Mouse (Mus musculus) kidney, adult 2 months (tissue): ENCODE results near the gene Ube2g2. TPM values are rescaled to one million over a fixed set of nuclear protein-coding genes. Genes with fewer than 3 reads are reported as not detected.

Experiments
- DNase-seq: peaks from one replicate; pipeline ENCODE4 v3.0.0; 2021
- H3K27ac ChIP-seq: fragments of 200-500 bp; 2 replicates; pipeline ENCODE4 v1.5.1; 2012; ENCODE audit warnings: low read depth, low read length, control low read depth, inconsistent platforms; ENCODE audit not compliant: insufficient read depth
- H3K27me3 ChIP-seq: fragments of 200-500 bp; replicated peaks from 2 replicates; pipeline ENCODE4 v1.6.1; 2012; ENCODE audit warnings: mild to moderate bottlenecking, moderate library complexity, low read length, inconsistent platforms; ENCODE audit not compliant: control insufficient read depth, insufficient read depth
- H3K36me3 ChIP-seq: fragments of 200-500 bp; 2 replicates; pipeline ENCODE4 v1.6.1; 2012; ENCODE audit warnings: mild to moderate bottlenecking, moderate library complexity, low read length, inconsistent platforms; ENCODE audit not compliant: control insufficient read depth, insufficient read depth
- H3K4me1 ChIP-seq: fragments of 200-500 bp; 2 replicates; pipeline ENCODE4 v1.6.1; 2011; ENCODE audit warnings: low read length; ENCODE audit not compliant: control insufficient read depth, insufficient read depth
- H3K4me3 ChIP-seq: fragments of 200-500 bp; 2 replicates; pipeline ENCODE4 v1.5.1; 2011; ENCODE audit warnings: mild to moderate bottlenecking, low read depth, low read length, control low read depth; ENCODE audit not compliant: insufficient read depth
- CTCF ChIP-seq: fragments of 200-500 bp; conservative IDR thresholded peaks from 2 replicates; pipeline ENCODE4 v1.5.1; 2011; ENCODE audit warnings: low read depth, mild to moderate bottlenecking, control low read depth, low read length, moderate library complexity, mixed read lengths; ENCODE audit not compliant: insufficient read depth, insufficient read length
- POLR2A ChIP-seq: fragments of 200-500 bp; IDR thresholded peaks from one replicate; pipeline ENCODE4 v1.6.1; 2011; ENCODE audit warnings: low read depth, low read length, control low read depth
- WGBS: fragments of 180-500 bp; shearing (Covaris S2); methylation state at CpG from one replicate; pipeline ENCODE4 v1.1.7; 2018; 5-methylcytosine and 5-hydroxymethylcytosine counted together
- polyA plus RNA-seq: library from polyadenylated mRNA; depleted of rRNA; stranded (reverse); fragments of >200 nt; gene quantifications from 2 replicates; pipeline ENCODE4 v1.2.3, GENCODE M21; 2012

Gene Ube2g2
- polyA plus RNA-seq, 1 experiment: 33.8 TPM

DNA sequence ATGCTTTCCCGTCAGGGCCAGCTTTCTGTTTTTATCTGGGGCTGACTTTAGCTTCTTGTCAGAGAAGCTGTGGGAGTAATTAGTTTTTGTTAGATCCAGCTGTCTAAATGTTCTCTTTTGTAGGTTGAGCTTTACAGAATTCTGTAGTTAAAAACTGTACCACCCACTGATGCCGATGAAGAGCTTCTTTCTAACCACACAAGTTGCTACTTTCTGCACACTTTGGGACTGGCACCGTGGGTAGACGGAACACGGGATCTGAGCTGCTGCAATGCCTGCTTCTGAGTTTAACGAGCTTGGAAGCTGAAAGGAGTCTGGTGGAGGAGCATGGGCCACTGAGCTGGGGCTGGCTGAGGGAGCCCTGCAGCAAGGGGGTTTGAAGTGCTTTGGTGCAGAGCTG, 30.5 kb upstream of the Ube2g2 start:
- H3K27ac ChIP-seq: no peak overlapping the region
- H3K4me1 ChIP-seq: peaks cover 30% of the 10 kb centered on the region
- TF ChIP-seq CTCF: no peak
- no peak for TF ChIP-seq POLR2A
- H3K4me3 ChIP-seq: no peak overlapping the region
- 49% methylated on average over 6 of the region's 6 CpGs for WGBS
- peaks cover 13% of the 10 kb centered on the region for H3K36me3 ChIP-seq
- H3K27me3 ChIP-seq: no peaks in the 10 kb centered on the region
- DNase-seq: no peak

DNA sequence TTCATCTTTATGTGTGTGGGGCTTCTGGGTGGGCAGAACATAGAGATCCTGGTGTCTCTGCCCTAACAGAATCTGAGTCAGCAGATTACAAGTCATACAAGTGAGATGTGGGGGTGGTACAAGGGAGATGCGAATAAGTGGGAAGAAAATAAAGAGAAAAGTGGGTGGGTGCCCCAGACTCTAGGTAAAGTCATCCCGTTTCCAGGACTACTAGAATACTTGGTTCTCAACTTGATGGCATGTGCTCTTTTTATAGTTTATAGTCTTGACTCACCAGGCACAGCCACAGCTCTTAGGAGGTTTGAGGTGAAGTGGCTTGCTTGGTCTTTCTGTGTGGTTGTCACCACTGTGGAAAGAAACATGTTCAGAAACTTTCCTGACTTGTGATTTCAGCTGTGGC, 26.0 kb upstream of the Ube2g2 start:
- no peak for DNase-seq
- Histone ChIP-seq H3K36me3 (peaks cover 18% of the 10 kb centered on the region), H3K4me3 (no peak overlapping the region), H3K27me3 (no peaks in the 10 kb centered on the region), H3K4me1 (no peaks in the 10 kb centered on the region), H3K27ac (no peak overlapping the region)
- no peak for TF ChIP-seq CTCF
- no peak for TF ChIP-seq POLR2A
- 75% methylated on average over 2 of the region's 2 CpGs for WGBS

DNA sequence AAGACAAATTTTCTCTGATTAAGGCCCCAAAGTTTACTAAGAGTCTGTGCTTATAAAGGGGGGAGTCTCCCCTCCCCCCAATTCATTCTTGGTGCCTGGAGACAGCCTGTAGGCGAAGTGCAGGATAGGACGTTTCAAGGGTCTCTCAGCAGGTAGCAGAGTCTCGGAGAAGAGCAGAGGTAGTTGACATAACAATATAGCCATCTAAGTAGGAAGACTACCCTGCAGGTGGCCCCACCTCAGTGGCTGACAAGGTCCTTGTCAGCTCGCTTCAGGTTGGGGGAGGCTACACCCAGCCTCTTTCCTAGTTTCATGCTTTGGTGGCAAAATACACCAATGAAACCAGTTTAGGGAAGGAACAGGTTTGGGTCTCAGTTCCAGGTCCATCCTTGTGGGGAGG, 19.1 kb upstream of the Ube2g2 start:
- H3K27ac ChIP-seq: no peak overlapping the region
- TF ChIP-seq POLR2A (no peak), CTCF (no peak)
- WGBS: 74% methylated on average over 4 of the region's 4 CpGs
- DNase-seq: no peak
- peaks cover 15% of the 10 kb centered on the region; the same call in 1 of the 2 replicates for H3K4me1 ChIP-seq
- no peak overlapping the region for H3K4me3 ChIP-seq
- H3K36me3 ChIP-seq: peaks cover 2% of the 10 kb centered on the region
- H3K27me3 ChIP-seq: no peaks in the 10 kb centered on the region

DNA sequence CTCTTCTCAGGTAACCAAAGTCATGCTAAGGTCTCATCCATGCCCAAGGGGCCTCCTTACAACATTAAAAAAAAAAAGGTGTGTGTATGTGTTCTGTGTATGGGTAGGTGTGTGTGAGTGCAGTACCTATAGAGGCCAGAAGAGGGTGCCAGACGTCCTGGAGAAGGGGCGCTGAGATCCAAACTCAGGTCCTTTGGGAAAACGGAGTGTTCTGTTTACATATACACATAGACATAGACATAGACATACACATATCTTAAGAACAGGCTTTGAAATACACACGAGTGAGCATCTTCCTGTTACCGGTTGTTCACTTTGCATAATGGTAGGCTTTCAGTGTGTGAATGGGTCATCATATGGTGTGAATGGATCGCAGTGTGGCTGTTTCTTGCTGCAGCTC, 18.0 kb upstream of the Ube2g2 start:
- Histone ChIP-seq H3K27me3 (no peaks in the 10 kb centered on the region), H3K27ac (no peak overlapping the region), H3K4me1 (peaks cover 15% of the 10 kb centered on the region; the same call in 1 of the 2 replicates), H3K4me3 (no peak overlapping the region), H3K36me3 (no peaks in the 10 kb centered on the region)
- TF ChIP-seq CTCF (peak; percentile 38), POLR2A (no peak)
- no peak for DNase-seq
- 92% methylated on average over 6 of the region's 6 CpGs for WGBS

DNA sequence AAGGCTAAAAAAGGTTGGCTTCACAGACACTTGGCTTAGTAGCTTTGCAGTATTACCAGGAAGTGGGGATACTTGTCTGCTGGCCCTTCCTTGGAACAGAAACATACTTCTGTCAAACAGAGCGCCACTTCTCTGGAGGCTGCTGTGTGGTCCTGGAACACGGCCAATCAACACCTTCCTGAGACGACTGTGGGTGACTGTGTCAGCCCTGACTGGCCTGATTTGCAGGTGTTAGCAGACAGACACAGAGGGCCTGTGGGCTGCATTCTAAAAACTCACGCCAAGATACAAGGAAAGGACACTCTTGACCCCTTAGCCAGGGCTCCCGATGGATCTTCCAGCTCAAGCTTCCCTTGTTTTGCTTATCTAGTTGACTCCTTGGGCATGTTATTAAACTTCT, 17.1 kb upstream of the Ube2g2 start:
- DNase-seq: peak; percentile 49
- 50% methylated on average over 5 of the region's 5 CpGs for WGBS
- Histone ChIP-seq H3K4me3 (no peak overlapping the region), H3K4me1 (peaks cover 15% of the 10 kb centered on the region; the same call in 1 of the 2 replicates), H3K27me3 (no peaks in the 10 kb centered on the region), H3K36me3 (no peaks in the 10 kb centered on the region), H3K27ac (peak overlapping the region; percentile 6; the same call in 1 of the 2 replicates)
- TF ChIP-seq CTCF: no peak
- no peak for TF ChIP-seq POLR2A

DNA sequence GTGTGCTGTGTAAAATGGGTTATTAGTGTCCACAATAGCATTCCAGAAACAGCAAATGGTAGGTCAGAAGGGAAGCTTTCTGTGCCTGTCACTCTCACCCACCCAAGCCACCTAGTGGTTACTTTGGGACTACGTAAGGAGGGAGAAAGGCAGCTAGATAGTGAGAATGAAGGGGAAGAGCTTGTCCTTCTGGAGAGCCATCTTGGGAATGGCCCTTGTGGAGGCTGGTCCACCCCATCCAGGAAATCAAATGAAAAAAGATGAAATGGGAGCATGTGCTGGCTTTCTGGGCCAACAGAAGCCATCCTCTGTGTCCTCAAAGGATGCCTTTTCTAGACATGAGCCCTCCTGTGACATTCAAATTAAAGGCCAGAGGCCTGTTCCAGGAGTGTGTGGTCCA, 16.7 kb upstream of the Ube2g2 start:
- Histone ChIP-seq H3K27ac (peak overlapping the region; percentile 92), H3K4me1 (peaks cover 15% of the 10 kb centered on the region; the same call in 1 of the 2 replicates), H3K4me3 (no peak overlapping the region), H3K27me3 (no peaks in the 10 kb centered on the region), H3K36me3 (no peaks in the 10 kb centered on the region)
- TF ChIP-seq CTCF (peak; percentile 64), POLR2A (no peak)
- DNase-seq: peak; percentile 50
- WGBS: 5% methylated on average over 1 of the region's 1 CpGs

DNA sequence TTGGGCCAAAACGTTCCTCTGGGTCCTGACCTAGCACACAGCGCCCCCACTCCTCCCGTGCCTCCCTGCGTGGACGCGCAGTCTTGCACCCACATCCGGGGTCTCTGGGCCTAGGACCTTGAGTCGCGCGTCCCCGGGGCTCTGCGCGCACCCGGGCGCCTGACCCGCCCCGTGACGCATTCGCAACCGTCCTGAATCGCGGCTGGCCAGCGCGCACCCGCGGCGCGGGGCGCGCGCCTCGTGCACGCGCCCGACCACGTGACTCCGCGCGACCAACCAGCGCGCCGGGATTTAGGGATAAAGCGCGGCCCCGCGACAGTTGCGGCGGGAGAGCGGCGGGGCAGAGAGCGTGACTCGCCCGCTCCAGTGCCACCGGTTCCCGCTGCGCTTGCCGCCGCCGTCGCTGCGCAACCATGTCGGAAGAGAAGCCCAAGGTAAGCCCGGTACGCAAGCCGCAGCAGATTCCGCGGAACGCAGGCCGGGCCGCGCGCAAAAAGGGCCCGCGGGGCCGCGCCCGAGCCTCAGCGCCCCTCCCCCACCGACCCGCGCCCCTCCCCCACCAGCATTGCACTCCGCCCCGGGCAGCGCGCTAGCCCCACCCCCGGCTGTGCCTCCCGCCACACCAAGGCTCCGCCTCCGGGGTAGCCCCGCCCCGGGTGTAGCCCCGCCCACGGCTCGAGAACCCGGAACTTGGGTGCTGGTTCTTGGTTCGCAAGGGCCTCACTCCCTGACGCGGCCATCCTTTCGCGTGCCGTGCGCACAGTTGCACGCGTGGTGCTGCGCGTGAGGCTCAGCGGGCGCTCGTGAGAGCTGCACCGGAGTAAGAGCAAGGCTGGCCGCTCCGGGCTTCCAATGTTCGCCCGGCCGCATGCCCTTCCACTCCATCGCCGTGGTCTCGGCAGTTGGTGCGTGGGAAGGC, 15.9 kb upstream of the Ube2g2 start, which contains the start of the genes Sumo3 and Gm49325:
Sumo3 (plus strand) TSS at position 190 of the 919 bp plus-strand sequence.
Gm49325 (plus strand) TSS at position 290 of the 919 bp plus-strand sequence.
- H3K27ac ChIP-seq: peak within 1 kb of the TSS; percentile 92
- H3K4me1 ChIP-seq: peaks cover 15% of the 10 kb centered on the region; the same call in 1 of the 2 replicates
- no peaks in the 10 kb centered on the region for H3K36me3 ChIP-seq
- WGBS: under 1% methylated on average over 115 of the region's 119 CpGs
- peak within 1 kb of the TSS; percentile 76 for H3K4me3 ChIP-seq
- DNase-seq: peak; percentile 98
- no peaks in the 10 kb centered on the region for H3K27me3 ChIP-seq
- TF ChIP-seq CTCF (no peak), POLR2A (peak; percentile 61)
